Mouse (Mus musculus) common myeloid progenitor, adult 5-6 weeks (primary cell): ENCODE results near the gene Olfr1052. TPM values are rescaled to one million over a fixed set of nuclear protein-coding genes. Genes with fewer than 3 reads are reported as not detected.
"Not testable (repeated sequence)": the region's sequence is repeated elsewhere in the genome, so short reads cannot be mapped to it uniquely, and the experiment has no call there.

Experiments used
- ATAC-seq: replicated peaks from 2 replicates; pipeline ENCODE4 v1.8.0; 2016; ENCODE audit warnings: low read depth, mild to moderate bottlenecking, moderate TSS enrichment, inconsistent platforms; ENCODE audit not compliant: poor library complexity, severe bottlenecking
- total RNA-seq: library from RNA; stranded (forward); fragments of 200-1000, 187-1606 nt; gene quantifications from 2 replicates; pipeline ENCODE4 v1.2.3, GENCODE M21; 2017

Gene Olfr1052
- total RNA-seq, result not detected in 2 replicates

DNA sequence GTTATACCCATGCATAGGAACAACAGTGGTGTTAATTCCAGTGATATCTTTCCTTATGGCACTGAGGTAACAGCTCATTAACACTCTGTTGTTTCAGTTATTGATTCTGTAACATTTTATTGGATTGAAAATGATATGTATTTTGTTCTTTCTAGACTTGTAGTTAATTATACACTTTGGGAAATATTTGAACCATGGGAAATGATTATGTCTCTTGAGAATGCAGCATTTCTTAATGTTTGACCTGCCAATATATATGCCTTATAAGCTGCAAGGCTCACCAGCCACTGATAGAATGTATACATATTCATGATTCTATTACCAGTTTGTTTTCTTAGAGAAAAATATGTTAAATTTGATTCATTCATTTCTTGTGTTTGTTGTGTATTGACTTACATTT, at the start of gene Olfr1052:
Olfr1052 (plus strand) TSS at position 301 of the 400 bp plus-strand sequence.
- no peak for ATAC-seq

DNA sequence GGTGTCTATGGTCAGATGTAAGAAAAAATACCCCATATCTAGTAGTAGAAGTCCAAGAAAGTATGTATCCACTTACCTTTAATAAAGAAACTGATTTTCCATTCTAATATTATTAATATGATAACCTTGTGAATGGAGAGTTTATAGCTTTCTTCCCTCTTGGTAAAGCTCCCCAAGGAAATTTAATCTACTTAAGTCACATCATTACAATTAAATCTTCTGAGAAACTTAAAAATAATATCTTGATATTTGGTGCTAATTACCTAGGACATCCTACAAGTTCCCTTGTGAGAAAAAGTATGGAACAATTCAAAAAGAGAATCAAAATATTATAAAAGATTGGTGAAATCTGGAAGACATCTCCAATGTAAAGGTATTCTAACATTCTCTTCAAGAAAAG, 34.0 kb upstream of the Olfr1052 start, which contains the start of gene Olfr1049:
Olfr1049 (minus strand) TSS at position 101 of the 400 bp plus-strand sequence.
- ATAC-seq, result not testable (repeated sequence)

DNA sequence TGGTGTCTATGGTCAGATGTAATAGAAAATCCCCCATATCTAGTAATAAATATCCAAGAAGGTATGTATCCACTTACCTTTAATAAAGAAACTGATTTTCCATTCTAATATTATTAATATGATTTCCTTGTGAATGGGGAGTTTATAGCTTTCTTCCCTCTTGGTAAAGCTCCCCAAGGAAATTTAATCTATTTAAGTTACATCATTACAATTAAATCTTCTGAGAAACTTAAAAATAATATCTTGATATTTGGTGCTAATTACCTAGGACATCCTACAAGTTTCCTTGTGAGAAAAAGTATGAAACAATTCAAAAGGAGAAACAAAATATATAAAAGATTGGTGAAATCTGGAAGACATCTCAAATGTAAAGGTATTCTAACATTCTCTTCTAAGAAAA, 13.3 kb upstream of the Olfr1052 start, which contains the start of gene Olfr1051:
Olfr1051 (minus strand) TSS at position 101 of the 400 bp plus-strand sequence.
- ATAC-seq, result not testable (repeated sequence)

DNA sequence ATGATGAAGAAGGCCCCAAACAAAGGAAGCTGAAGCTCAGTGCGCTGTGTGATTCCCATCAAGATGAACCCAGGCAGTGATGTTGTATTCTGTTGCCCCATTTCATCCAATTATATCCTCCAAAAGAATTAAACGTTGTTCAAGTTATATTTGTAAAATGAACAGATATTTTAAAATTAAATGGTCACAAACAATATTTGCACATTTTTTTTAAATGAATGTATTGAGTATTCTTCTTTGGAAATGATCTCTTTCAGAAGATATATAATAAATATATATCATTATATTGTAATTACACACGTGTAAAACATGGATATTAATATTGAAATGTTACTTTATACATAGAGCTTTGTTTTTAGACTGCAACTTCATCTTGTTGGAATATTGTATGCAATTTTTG, 22.9 kb downstream of the Olfr1052 start, which contains the start of gene Olfr1053:
Olfr1053 (minus strand) TSS at position 101 of the 400 bp plus-strand sequence.
- no peak for ATAC-seq

DNA sequence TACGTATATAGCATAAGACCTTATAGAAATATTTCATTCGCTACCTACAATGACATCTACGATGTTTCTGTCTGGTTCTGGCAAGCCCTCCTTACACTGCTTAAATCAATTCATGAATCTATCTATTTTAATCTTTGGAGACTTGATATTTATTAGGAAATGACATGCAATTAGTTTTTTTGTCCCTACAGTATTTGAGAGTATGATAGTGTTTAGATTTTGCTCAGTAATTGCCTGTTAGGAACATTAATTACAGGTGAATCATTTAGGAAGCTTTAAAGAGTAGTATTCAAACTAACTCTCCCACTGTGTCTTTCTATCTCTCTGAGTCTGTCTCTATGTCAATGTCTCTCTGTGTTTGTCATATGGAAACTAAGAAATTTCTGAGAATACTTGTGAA, 43.1 kb downstream of the Olfr1052 start, which contains the start of gene Olfr1054:
Olfr1054 (minus strand) TSS at position 101 of the 400 bp plus-strand sequence.
- ATAC-seq, result no peak

Other genes starting within 250 kb of the Olfr1052 start
- gene Olfr1034, start 246.6 kb upstream of the Olfr1052 start, total RNA-seq, result not detected in 2 replicates
- gene Olfr1036, start 218.5 kb upstream of the Olfr1052 start, total RNA-seq, result not detected in 2 replicates
- not detected in 2 replicates for gene Olfr1037, start 205.1 kb upstream of the Olfr1052 start, total RNA-seq
- gene Olfr1039, start 156.5 kb upstream of the Olfr1052 start, total RNA-seq, result not detected in 2 replicates
- not detected in 2 replicates for gene Olfr1040, start 145.7 kb upstream of the Olfr1052 start, total RNA-seq
- gene Olfr1042, start 130.6 kb upstream of the Olfr1052 start, total RNA-seq, result not detected in 2 replicates
- gene Olfr1043, start 124.9 kb upstream of the Olfr1052 start, total RNA-seq, result not detected in 2 replicates
- gene Olfr1044, start 114.6 kb upstream of the Olfr1052 start, total RNA-seq, result not detected in 2 replicates
- not detected in 2 replicates for gene Olfr52, start 106.8 kb upstream of the Olfr1052 start, total RNA-seq
- gene Olfr1045, start 89.4 kb upstream of the Olfr1052 start, total RNA-seq, result not detected in 2 replicates
- gene Olfr1046, start 73.1 kb upstream of the Olfr1052 start, total RNA-seq, result not detected in 2 replicates
- gene Olfr1047, start 61.1 kb upstream of the Olfr1052 start, total RNA-seq, result not detected in 2 replicates
- not detected in 2 replicates for gene Olfr1048, start 52.2 kb upstream of the Olfr1052 start, total RNA-seq
- not detected in 2 replicates for gene Olfr1049, start 34.1 kb upstream of the Olfr1052 start, total RNA-seq
- gene Olfr1051, start 13.4 kb upstream of the Olfr1052 start, total RNA-seq, result not detected in 2 replicates
- gene Olfr1053, start 22.8 kb downstream of the Olfr1052 start, total RNA-seq, result not detected in 2 replicates
- gene Olfr1054, start 43.0 kb downstream of the Olfr1052 start, total RNA-seq, result not detected in 2 replicates
- not detected in 2 replicates for gene Olfr1055, start 57.8 kb downstream of the Olfr1052 start, total RNA-seq
- not detected in 2 replicates for gene Olfr1056, start 70.0 kb downstream of the Olfr1052 start, total RNA-seq
- gene Olfr1057, start 85.9 kb downstream of the Olfr1052 start, total RNA-seq, result not detected in 2 replicates
- gene Olfr1058, start 96.1 kb downstream of the Olfr1052 start, total RNA-seq, result not detected in 2 replicates
- gene Olfr1061, start 121.6 kb downstream of the Olfr1052 start, total RNA-seq, result not detected in 2 replicates
- not detected in 2 replicates for gene Olfr1062, start 134.3 kb downstream of the Olfr1052 start, total RNA-seq
- not detected in 2 replicates for gene Olfr1065, start 158.1 kb downstream of the Olfr1052 start, total RNA-seq
- gene Olfr1066, start 163.8 kb downstream of the Olfr1052 start, total RNA-seq, result not detected in 2 replicates
- gene Olfr228, start 194.9 kb downstream of the Olfr1052 start, total RNA-seq, result not detected in 2 replicates
- not detected in 2 replicates for gene Olfr1076, start 216.0 kb downstream of the Olfr1052 start, total RNA-seq